Mouse (Mus musculus) left cerebral cortex, postnatal 4 days (tissue): ENCODE data around the gene Upb1. TPM values are rescaled to one million over a fixed set of nuclear protein-coding genes. Genes with fewer than 3 reads are reported as not detected.

Experiments used
- DNase-seq: peaks from one replicate; pipeline ENCODE4 v3.0.0-alpha.2; 2022
- intact Hi-C: fragments of 180-260 bp; cut with DNase I; formaldehyde crosslinking; loops from one replicate; pipeline ENCODE4 v1.15.1; 2025
- total RNA-seq, 2 experiments: library from RNA; stranded (reverse); gene quantifications; 2 replicates each; pipeline ENCODE4 v1.2.3; 2021

Gene Upb1
- total RNA-seq, 2 experiments from 2014 or later: 0.12 to 0.52 TPM

GRCm38 (mm10) chr10:75418747-75419146 lies 17.8 kb downstream of the Upb1 start:
- intact Hi-C loops: no loop called here
- DNase-seq: no peak

- DNase-seq: no peak
- intact Hi-C loops: no loop called here
Measured at GRCm38 (mm10) chr10:75424498-75424901, 23.6 kb downstream of the Upb1 start.

GRCm38 (mm10) chr10:75428049-75429003 lies 27.4 kb downstream of the Upb1 start:
- DNase-seq: no peak
- intact Hi-C loops: no loop called here

GRCm38 (mm10) chr10:75429004-75429380 lies 28.1 kb downstream of the Upb1 start:
- no peak for DNase-seq
- intact Hi-C loops: no loop called here

- DNase-seq: no peak
- intact Hi-C loops: no loop called here
Measured at GRCm38 (mm10) chr10:75429522-75430146, 28.7 kb downstream of the Upb1 start.

- intact Hi-C loops: no loop called here
Measured at GRCm38 (mm10) chr10:75430147-75430537, 29.2 kb downstream of the Upb1 start.

GRCm38 (mm10) chr10:75430633-75431032 lies 29.7 kb downstream of the Upb1 start:
- DNase-seq: no peak
- intact Hi-C loops: no loop called here

More at GRCm38 (mm10) chr10:75430147-75430537, 29.2 kb downstream of the Upb1 start:
- DNase-seq: no peak

GRCm38 (mm10) chr10:75436604-75437217 lies 35.8 kb downstream of the Upb1 start:
- peak; percentile 85 for DNase-seq
- intact Hi-C loops: loop anchor here (5.0 kb wide), 1 partner anchor 159 kb away; no protein-coding TSS in a partner anchor

- intact Hi-C loops: loop anchor here (5.0 kb wide), 1 partner anchor 160 kb away; no protein-coding TSS in a partner anchor
- no peak for DNase-seq
Measured at GRCm38 (mm10) chr10:75437284-75437683, 36.4 kb downstream of the Upb1 start.

GRCm38 (mm10) chr10:75438132-75438810 lies 37.4 kb downstream of the Upb1 start:
- DNase-seq: peak; percentile 69
- intact Hi-C loops: loop anchor here (2.0 to 5.0 kb wide), 2 partner anchors 121 to 161 kb away; partner anchors contain the start of gene Adora2a

GRCm38 (mm10) chr10:75439211-75439811 lies 38.4 kb downstream of the Upb1 start:
- DNase-seq: peak; percentile 61
- intact Hi-C loops: loop anchor here (2.0 to 5.0 kb wide), 2 partner anchors 123 to 162 kb away; partner anchors contain the start of gene Adora2a

GRCm38 (mm10) chr10:75440756-75441155 lies 39.8 kb downstream of the Upb1 start:
- intact Hi-C loops: loop anchor here (5.0 kb wide), 1 partner anchor 47 kb away; no protein-coding TSS in a partner anchor
- no peak for DNase-seq

GRCm38 (mm10) chr10:75441800-75442199 lies 40.9 kb downstream of the Upb1 start:
- no peak for DNase-seq
- intact Hi-C loops: loop anchor here (5.0 kb wide), 1 partner anchor 46 kb away; no protein-coding TSS in a partner anchor

GRCm38 (mm10) chr10:75443017-75443416 lies 42.1 kb downstream of the Upb1 start:
- intact Hi-C loops: loop anchor here (5.0 kb wide), 1 partner anchor 44 kb away; no protein-coding TSS in a partner anchor
- no peak for DNase-seq

- peak; percentile 69 for DNase-seq
Measured at GRCm38 (mm10) chr10:75444111-75444826, 43.4 kb downstream of the Upb1 start.

GRCm38 (mm10) chr10:75445030-75445429 lies 44.1 kb downstream of the Upb1 start:
- intact Hi-C loops: no loop called here
- no peak for DNase-seq

More at GRCm38 (mm10) chr10:75444111-75444826, 43.4 kb downstream of the Upb1 start:
- intact Hi-C loops: loop anchor here (5.0 kb wide), 1 partner anchor 43 kb away; no protein-coding TSS in a partner anchor

- intact Hi-C loops: no loop called here
- no peak for DNase-seq
Measured at GRCm38 (mm10) chr10:75446501-75447083, 45.7 kb downstream of the Upb1 start.

GRCm38 (mm10) chr10:75447489-75447888 lies 46.6 kb downstream of the Upb1 start:
- intact Hi-C loops: no loop called here
- no peak for DNase-seq
